Mouse (Mus musculus): ENCODE measurements at regions not wholly inside any gene's neighbourhood (a gene's known extent, or its start where the extent isn't known, plus 50 kb on each side); places are given as distances from the start of the nearest gene placed in this dataset.

- no peak for DNase-seq
These were observed 66.0 kb upstream of the Fat4 start for GRCm38 (mm10) chr3:38820787-38821186.

GRCm38 (mm10) chr3:38820315-38820714 is 66.4 kb upstream of the Fat4 start:
- no peak for DNase-seq

- no peak for DNase-seq
These were observed 69.1 kb upstream of the Fat4 start for GRCm38 (mm10) chr3:38817651-38818050.

GRCm38 (mm10) chr3:38812457-38812856 is 74.3 kb upstream of the Fat4 start:
- no peak for DNase-seq

GRCm38 (mm10) chr3:38811635-38812034 is 75.1 kb upstream of the Fat4 start:
- no peak for DNase-seq

GRCm38 (mm10) chr3:38806469-38807055 is 80.2 kb upstream of the Fat4 start:
- no peak for DNase-seq

- no peak for DNase-seq
These were observed 80.7 kb upstream of the Fat4 start for GRCm38 (mm10) chr3:38806036-38806435.

- DNase-seq, result no peak
These were observed 91.0 kb upstream of the Fat4 start for GRCm38 (mm10) chr3:38795646-38796301.

- no peak for DNase-seq
These were observed 93.5 kb upstream of the Fat4 start for GRCm38 (mm10) chr3:38793221-38793620.

- no peak for DNase-seq
These were observed 98.0 kb upstream of the Fat4 start for GRCm38 (mm10) chr3:38788751-38789150.

- DNase-seq, result no peak
These were observed 103.0 kb upstream of the Fat4 start for GRCm38 (mm10) chr3:38783711-38784110.

- DNase-seq, result no peak
These were observed 103.7 kb upstream of the Fat4 start for GRCm38 (mm10) chr3:38783051-38783450.

GRCm38 (mm10) chr3:38776743-38777366 is 109.9 kb upstream of the Fat4 start:
- DNase-seq, result no peak

GRCm38 (mm10) chr3:38754632-38755123 is 132.1 kb upstream of the Fat4 start:
- no peak for DNase-seq

GRCm38 (mm10) chr3:38753446-38754205 is 133.1 kb upstream of the Fat4 start:
- DNase-seq, result no peak

- DNase-seq, result no peak
These were observed 144.6 kb upstream of the Fat4 start for GRCm38 (mm10) chr3:38742155-38742554.

- DNase-seq, result no peak
These were observed 164.1 kb upstream of the Fat4 start for GRCm38 (mm10) chr3:38722606-38723005.

GRCm38 (mm10) chr3:38712078-38712873 is 174.5 kb upstream of the Fat4 start:
- DNase-seq, result no peak

GRCm38 (mm10) chr3:38711229-38711628 is 175.5 kb upstream of the Fat4 start:
- DNase-seq, result no peak

GRCm38 (mm10) chr3:38707891-38708290 is 178.8 kb upstream of the Fat4 start:
- no peak for DNase-seq

GRCm38 (mm10) chr3:38699206-38699605 is 187.5 kb upstream of the Fat4 start:
- no peak for DNase-seq

GRCm38 (mm10) chr3:38697871-38698270 is 188.9 kb upstream of the Fat4 start:
- DNase-seq, result no peak

GRCm38 (mm10) chr3:38697349-38697748 is 189.4 kb upstream of the Fat4 start:
- no peak for DNase-seq
